In genomic region chr2:92330840-92331239, GRCm38 (mm10) we compare ENCODE assay signal across 9 mouse cellular contexts. TPM values are rescaled to one million over a fixed set of nuclear protein-coding genes. Genes with fewer than 3 reads are reported as not detected.
DNase-seq lines count a peak whose midpoint lies in the region; TF ChIP-seq lines count a peak whose summit lies in the region.
"Had no signal": no experiment of that assay in that cellular context is flagged by ENCODE, and none has a peak within 500 bp of the region (broad histone marks: within the 10 kb centered on the region; RNA-seq: fewer than 3 reads in every experiment).

No protein-coding gene starts in this region.

- peaks cover 0 to 4% of the 10 kb centered on the region in 2 experiments; a peak in 3 of 4 replicates for H3K4me1 ChIP-seq in ES-E14 (ENCODE audit: control insufficient read depth in 2 of 2, insufficient read depth in 2 of 2, low read length in 2 of 2, poor library complexity in 1 of 2)

- in situ Hi-C loops in ES-E14 (cut with MboI; ENCODE audit: low sequenced_read_pairs in 2 of 2, unreplicated experiment in 2 of 2) = loop anchor here in 1 of 2 experiments (25.0 kb wide), 1 partner anchor 344 kb away; the partner anchor contains the start of gene Dgkz

- no peak overlapping the region; the same call in 1 of the 2 replicates for H3K27ac ChIP-seq in layer of hippocampus, adult 2 months
- H3K27ac ChIP-seq in ES-E14 (ENCODE audit: insufficient read depth, low read depth, low read length, poor library complexity, severe bottlenecking) = no peak overlapping the region

- H3K9me3 ChIP-seq in ES-E14 (ENCODE audit: control insufficient read depth, insufficient read depth, low read depth, low read length) = no peaks in the 10 kb centered on the region

- H3K9ac ChIP-seq in ES-E14 (ENCODE audit: insufficient read depth, low read depth, low read length, poor library complexity, severe bottlenecking) = no peak overlapping the region

- peak; percentile 53 for DNase-seq in adrenal gland, postnatal 14 days
- no peak for DNase-seq in adrenal gland, postnatal 4 days (ENCODE audit: low spot score in 2 of 2)
- DNase-seq in layer of hippocampus, adult 2 months (ENCODE audit: low spot score in 2 of 2) = peak; percentile 56 to 64
- no peak for DNase-seq in layer of hippocampus, adult 11-12 months (ENCODE audit: low spot score)
- DNase-seq in ES-E14 (ENCODE audit: low read depth, low spot score) = peak; percentile 47
- DNase-seq in cerebellum, postnatal 14 days = peak; percentile 48 to 55
- peak; percentile 20 to 41 for DNase-seq in lung, adult 18-20 months
- peak; percentile 46 for DNase-seq in telencephalon, adult 2 months (ENCODE audit: low read depth, low spot score)

- TF ChIP-seq CTCF in layer of hippocampus, adult 2 months (conservative IDR thresholded peaks at IDR 0.05) = peak; percentile 87

- peaks cover 15% of the 10 kb centered on the region; the same call in 1 of the 2 replicates for H3K36me3 ChIP-seq in ES-E14 (ENCODE audit: control insufficient read depth, insufficient read depth, low read length, poor library complexity, severe bottlenecking)

- H3K4me3 ChIP-seq in layer of hippocampus, adult 2 months = no peak overlapping the region
- H3K4me3 ChIP-seq in ES-E14 (ENCODE audit: insufficient read depth in 1 of 2, low read depth in 1 of 2, low read length in 2 of 2, poor library complexity in 1 of 2, severe bottlenecking in 1 of 2) = no peak overlapping the region

TF ChIP-seq in ES-E14, 5 proteins besides CTCF, POLR2A, EP300 and RAD21:
- TF ChIP-seq CHD2 (IDR thresholded peaks at IDR 0.05; ENCODE audit: low read depth, low read length) (no peak), MAFK (IDR thresholded peaks at IDR 0.05; ENCODE audit: insufficient read depth, low read depth, low read length) (no peak), HCFC1 (IDR thresholded peaks at IDR 0.05; ENCODE audit: borderline replicate concordance, insufficient read depth, low read length) (no peak), ZC3H11A (IDR thresholded peaks at IDR 0.05; ENCODE audit: borderline replicate concordance, low read depth, low read length) (no peak), ZNF384 (IDR thresholded peaks at IDR 0.05; ENCODE audit: low read depth, low read length) (no peak)

RNA-seq across cellular contexts. Expression of gene Pex16, which starts 43.6 kb away (rescaled TPM):
- total RNA-seq in adrenal gland, postnatal 14 days (2021) = 117 and 129 TPM in 2 replicates
- total RNA-seq in adrenal gland, postnatal 4 days (2021) = 100 to 1,000 TPM; 133 to 150 TPM
- 10 to 100 TPM; 34.9 to 36.1 TPM for total RNA-seq in layer of hippocampus, adult 2 months (2021)
- 21.1 and 30.0 TPM in 2 replicates for total RNA-seq in ES-E14 (2012; rRNA removed)

RNA-seq across cellular contexts. Expression of gene Large2, which starts 43.8 kb away (rescaled TPM):
- total RNA-seq in adrenal gland, postnatal 14 days (2021) = 1.6 and 2.7 TPM in 2 replicates
- 10 to 100 TPM in 1 of 2 experiments, 1 to 10 TPM in 1; 4.7 to 12.0 TPM for total RNA-seq in adrenal gland, postnatal 4 days (2021)
- 1 to 10 TPM in 1 of 2 experiments, under 1 TPM in 1; 0.98 to 1.1 TPM for total RNA-seq in layer of hippocampus, adult 2 months (2021)
- total RNA-seq in ES-E14 (2012; rRNA removed) = 10.3 and 17.5 TPM in 2 replicates
- total RNA-seq: neutrophil, adult 5-6 weeks had no signal

RNA-seq across cellular contexts. Expression of gene 1700029I15Rik, which starts 51.5 kb away (rescaled TPM):
- 9.6 and 9.7 TPM in 2 replicates for total RNA-seq in adrenal gland, postnatal 14 days (2021)
- 10 to 100 TPM; 13.8 to 13.9 TPM for total RNA-seq in adrenal gland, postnatal 4 days (2021)
- 1 to 10 TPM; 4.5 to 5.0 TPM for total RNA-seq in layer of hippocampus, adult 2 months (2021)
- total RNA-seq in ES-E14 (2012; rRNA removed) = 1.3 and 1.6 TPM in 2 replicates

Comparison
In these comparisons a context has a peak if more than half of its experiments do, and no peak if none do; other contexts are left out.
1. DNase-seq: peak in adrenal gland, postnatal 14 days (single experiment), layer of hippocampus, adult 2 months (2 of 2), ES-E14 (single experiment), cerebellum, postnatal 14 days (2 of 2), lung, adult 18-20 months (2 of 2) and telencephalon, adult 2 months (single experiment); none in adrenal gland, postnatal 4 days (0 of 2) and layer of hippocampus, adult 11-12 months (single experiment).